Mouse (Mus musculus): Measurements from ENCODE around the gene Aprt.

- no peak for TF ChIP-seq CTCF (IDR thresholded peaks at IDR 0.05; ENCODE audit: low read depth, low read length)
- TF ChIP-seq POLR2A (IDR thresholded peaks at IDR 0.05; ENCODE audit: extremely low read depth, insufficient read depth, low read length) = no peak
Observed at GRCm38 (mm10) chr8:122566766-122567165, 9.9 kb downstream of the Aprt start.
